Mouse (Mus musculus) C2C12 (cell line): ENCODE results near the gene 9330161L09Rik.

Experiments
- CEBPB ChIP-seq: IDR thresholded peaks from one replicate; pipeline ENCODE4 v1.6.1; 2011; ENCODE audit warnings: low read depth, mild to moderate bottlenecking, control low read depth, moderate library complexity
- CTCF ChIP-seq: IDR thresholded peaks from one replicate; pipeline ENCODE4 v1.5.1; 2011; ENCODE audit not compliant: control insufficient read depth, insufficient read depth, insufficient read length
- FOSL1 ChIP-seq: IDR thresholded peaks from one replicate; pipeline ENCODE4 v1.8.0; 2011; ENCODE audit warnings: mild to moderate bottlenecking, low read length; ENCODE audit not compliant: poor library complexity, insufficient read depth, severe bottlenecking
- MAX ChIP-seq: IDR thresholded peaks from one replicate; pipeline ENCODE4 v1.6.1; 2011; ENCODE audit warnings: mild to moderate bottlenecking, control low read depth
- MYOD1 ChIP-seq: IDR thresholded peaks from one replicate; pipeline ENCODE4 v1.6.1; 2011; ENCODE audit warnings: low read depth; ENCODE audit not compliant: control insufficient read depth, insufficient read length
- MYOG ChIP-seq: IDR thresholded peaks from one replicate; pipeline ENCODE4 v1.6.1; 2011; ENCODE audit not compliant: control insufficient read depth, insufficient read length; ENCODE audit errors: extremely low read depth
- USF1 ChIP-seq: IDR thresholded peaks from one replicate; pipeline ENCODE4 v1.6.1; 2011; ENCODE audit warnings: low read depth, mild to moderate bottlenecking, control low read depth, moderate library complexity

- no peak for TF ChIP-seq MYOG
- TF ChIP-seq MYOD1: no peak
- TF ChIP-seq CTCF: no peak
- no peak for TF ChIP-seq USF1
- TF ChIP-seq MAX: no peak
- no peak for TF ChIP-seq FOSL1
- TF ChIP-seq CEBPB: no peak
These were observed 30.0 kb upstream of the 9330161L09Rik start for GRCm38 (mm10) chr12:103437601-103438000.
